Mouse (Mus musculus) intestine, embryonic 16.5 days (tissue): ENCODE results near the gene Csf3. TPM values are rescaled to one million over a fixed set of nuclear protein-coding genes. Genes with fewer than 3 reads are reported as not detected.
A peak's percentile ranks its signal among the peaks of the same experiment; 100 is the strongest.
"Not testable (repeated sequence)": the region's sequence is repeated elsewhere in the genome, so short reads cannot be mapped to it uniquely, and the experiment has no call there.

Experiments
- ATAC-seq: fragments of 200-750 bp; cut with Nextera tagmentation; 2 replicates; pipeline ENCODE4 v1.8.0; 2017; ENCODE audit warnings: moderate TSS enrichment, moderate library complexity
- H3K27ac ChIP-seq: fragments of 300-500 bp; sonication (generic); 2 replicates; pipeline ENCODE4 v1.5.1; 2014; ENCODE audit warnings: mild to moderate bottlenecking, low read length
- H3K27me3 ChIP-seq: fragments of 300-500 bp; sonication (generic); replicated peaks from 2 replicates; pipeline ENCODE4 v1.6.1; 2014; ENCODE audit warnings: low read length, control low read depth, mixed read lengths; ENCODE audit not compliant: control insufficient read depth, insufficient read depth
- H3K36me3 ChIP-seq: fragments of 300-500 bp; sonication (generic); 2 replicates; pipeline ENCODE4 v1.6.1; 2014; ENCODE audit warnings: low read length, control low read depth; ENCODE audit not compliant: control insufficient read depth, insufficient read depth
- H3K4me1 ChIP-seq: fragments of 300-500 bp; sonication (generic); 2 replicates; pipeline ENCODE4 v1.6.1; 2014; ENCODE audit warnings: low read length, control low read depth, mixed read lengths; ENCODE audit not compliant: control insufficient read depth, insufficient read depth
- H3K4me2 ChIP-seq: fragments of 300-500 bp; sonication (generic); 2 replicates; pipeline ENCODE4 v1.6.1; 2014; ENCODE audit warnings: low read depth, low read length, control low read depth
- H3K4me3 ChIP-seq: fragments of 300-500 bp; sonication (generic); 2 replicates; pipeline ENCODE4 v1.5.1; 2014; ENCODE audit warnings: mild to moderate bottlenecking, low read length
- H3K9ac ChIP-seq: fragments of 300-500 bp; sonication (generic); 2 replicates; pipeline ENCODE4 v1.6.1; 2014; ENCODE audit warnings: low read depth, low read length
- H3K9me3 ChIP-seq: fragments of 300-500 bp; sonication (generic); 2 replicates; pipeline ENCODE4 v1.6.1; 2016; ENCODE audit warnings: low read length, control low read depth; ENCODE audit not compliant: control insufficient read depth
- WGBS: fragments of 180-500 bp; shearing (Covaris S2); extraction: QIAGEN DNeasy Blood & Tissue Kit; methylation state at CpG from one replicate; pipeline ENCODE4 v1.1.7; 2014; 5-methylcytosine and 5-hydroxymethylcytosine counted together
- polyA plus RNA-seq: library from polyadenylated mRNA; unstranded; fragments of >200 nt; fragmentation: Nextera tagmentation; extraction: Ambion mirVana; gene quantifications from 2 replicates; pipeline ENCODE4 v1.2.1, GENCODE M21; 2015

Gene Csf3
- polyA plus RNA-seq, result 0.10 TPM in 1 of 2 replicates, not detected in the other

DNA sequence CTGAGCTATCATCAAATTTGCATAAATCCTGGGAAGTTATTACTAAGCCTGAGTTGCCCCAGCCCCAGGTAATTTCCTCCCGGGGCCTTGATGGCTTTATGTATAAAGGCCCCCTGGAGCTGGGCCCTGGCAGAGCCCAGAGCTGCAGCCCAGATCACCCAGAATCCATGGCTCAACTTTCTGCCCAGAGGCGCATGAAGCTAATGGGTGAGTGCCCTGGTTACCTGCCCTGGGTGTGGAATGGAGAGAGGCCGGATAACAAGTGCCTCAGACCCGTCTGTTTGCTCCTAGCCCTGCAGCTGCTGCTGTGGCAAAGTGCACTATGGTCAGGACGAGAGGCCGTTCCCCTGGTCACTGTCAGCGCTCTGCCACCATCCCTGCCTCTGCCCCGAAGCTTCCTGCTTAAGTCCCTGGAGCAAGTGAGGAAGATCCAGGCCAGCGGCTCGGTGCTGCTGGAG is at the start of gene Csf3:
Gene Csf3 (plus strand): TSS at position 51 of the 458 bp plus-strand sequence.
- WGBS, result 47% methylated on average over 10 of the region's 10 CpGs
- no peak within 1 kb of the TSS for H3K4me2 ChIP-seq
- no peak within 1 kb of the TSS; the same call in 1 of the 2 replicates for H3K9ac ChIP-seq
- no peaks in the 10 kb centered on the region for H3K4me1 ChIP-seq
- no peak for ATAC-seq
- 0 out of 2 replicates have a peak, but pooled peaks cover 4% of the 10 kb centered on the region for H3K36me3 ChIP-seq
- no peak within 1 kb of the TSS for H3K4me3 ChIP-seq
- H3K9me3 ChIP-seq, result no peaks in the 10 kb centered on the region
- H3K27ac ChIP-seq, result no peak within 1 kb of the TSS
- H3K27me3 ChIP-seq, result no peaks in the 10 kb centered on the region

DNA sequence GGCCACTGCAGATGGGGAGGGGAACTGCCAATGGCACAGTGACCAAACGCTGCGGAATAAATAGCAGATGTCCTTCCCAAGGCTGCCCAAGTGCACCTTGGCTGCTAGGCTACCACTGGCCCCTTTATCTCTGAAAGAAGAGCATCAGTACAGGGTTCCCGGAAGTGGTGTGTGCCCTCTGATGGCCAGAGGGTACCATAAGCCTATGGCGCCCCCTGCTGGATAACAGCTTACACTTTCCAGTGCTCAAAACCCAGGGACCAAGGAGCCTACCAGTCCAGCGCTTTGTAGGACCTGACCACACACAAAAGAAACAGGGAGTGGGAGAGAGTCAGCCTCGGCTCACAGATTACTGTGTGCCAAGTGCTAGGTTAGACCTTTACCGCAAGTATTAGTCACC is 46.0 kb upstream of the Csf3 start:
- peak; percentile 42 for ATAC-seq

DNA sequence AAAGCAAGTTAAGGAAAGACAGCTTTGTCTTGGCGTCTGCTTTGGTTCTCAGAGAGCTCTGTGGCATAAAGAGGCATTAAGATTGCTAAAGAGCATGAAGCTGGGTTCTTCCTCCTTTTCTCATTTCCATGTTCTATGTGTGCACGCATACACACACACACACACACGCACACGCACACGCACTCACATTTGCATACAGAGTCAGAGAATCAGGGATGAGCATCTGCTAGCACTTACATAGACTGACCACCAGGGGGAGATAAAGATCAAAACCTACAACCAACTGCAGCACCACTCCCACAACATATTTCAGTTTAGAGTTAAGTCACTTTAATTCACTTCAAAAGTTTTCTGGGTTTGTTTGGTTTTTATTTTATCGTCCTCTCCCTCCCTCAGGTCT is 40.5 kb upstream of the Csf3 start:
- H3K4me3 ChIP-seq, result no peak overlapping the region
- H3K4me2 ChIP-seq, result no peak overlapping the region

More for the DNA sequence above, 46.0 kb upstream of the Csf3 start:
- H3K36me3 ChIP-seq, H3K4me3 ChIP-seq, H3K4me1 ChIP-seq, H3K9ac ChIP-seq, H3K27ac ChIP-seq, H3K4me2 ChIP-seq, H3K9me3 ChIP-seq, H3K27me3 ChIP-seq: not testable (repeated sequence)
- WGBS, result 13% methylated on average over 7 of the region's 7 CpGs

DNA sequence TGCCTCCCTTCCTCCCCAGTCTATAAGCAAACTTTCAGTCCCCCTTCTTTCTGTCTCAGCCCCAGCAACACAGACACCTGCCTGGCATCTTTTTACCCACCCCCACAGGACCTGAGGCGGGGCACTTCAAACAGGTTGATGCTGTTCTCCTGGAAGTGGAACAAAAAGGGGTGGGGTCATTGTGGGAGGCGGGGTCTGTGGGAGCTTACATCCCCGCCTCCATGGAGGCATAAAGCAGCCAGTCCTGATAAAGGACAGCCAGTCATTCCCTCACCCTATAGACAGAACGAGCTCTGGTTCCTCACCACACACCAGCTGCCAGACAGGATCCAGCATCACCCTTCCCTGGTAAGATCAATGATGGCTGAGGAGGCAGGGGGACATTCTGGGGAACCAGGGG is 37.0 kb upstream of the Csf3 start, which contains the start of gene Gsdma:
Gene Gsdma (plus strand): TSS at position 261 of the 400 bp plus-strand sequence.
- 20% methylated on average over 4 of the region's 4 CpGs for WGBS
- no peak for ATAC-seq

More for the DNA sequence above, 40.5 kb upstream of the Csf3 start:
- H3K4me1 ChIP-seq, result no peaks in the 10 kb centered on the region
- H3K9ac ChIP-seq, result no peak overlapping the region
- 7% methylated on average over 6 of the region's 6 CpGs for WGBS
- H3K27me3 ChIP-seq, result no peaks in the 10 kb centered on the region
- H3K36me3 ChIP-seq, result no peaks in the 10 kb centered on the region
- no peaks in the 10 kb centered on the region for H3K9me3 ChIP-seq
- H3K27ac ChIP-seq, result no peak overlapping the region
- ATAC-seq, result peak; percentile 46; the same call in 1 of the 2 replicates

DNA sequence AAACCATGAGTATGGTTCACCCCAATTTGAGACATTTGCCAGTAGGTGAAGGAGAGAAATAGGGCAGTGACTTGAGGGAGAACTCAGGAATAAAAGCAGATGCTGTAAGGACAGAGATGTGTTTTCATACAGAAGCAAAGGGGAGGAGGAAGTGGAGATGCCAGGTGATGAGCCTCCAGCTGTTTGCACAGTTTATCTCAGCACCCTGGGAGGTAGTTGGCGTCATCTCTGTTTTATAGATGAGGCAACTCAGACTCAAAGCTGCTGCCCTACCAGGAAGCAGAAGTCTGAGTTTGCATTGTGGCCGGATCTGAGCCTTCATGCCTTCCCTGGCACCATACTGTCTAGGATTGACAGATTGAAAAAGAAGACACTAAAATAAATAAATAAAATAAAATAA is 32.1 kb upstream of the Csf3 start:
- H3K9me3 ChIP-seq, result no peaks in the 10 kb centered on the region
- WGBS, result 35% methylated on average over 2 of the region's 2 CpGs
- no peaks in the 10 kb centered on the region for H3K36me3 ChIP-seq
- no peaks in the 10 kb centered on the region for H3K4me1 ChIP-seq
- no peak overlapping the region for H3K4me2 ChIP-seq
- no peak overlapping the region for H3K4me3 ChIP-seq
- H3K9ac ChIP-seq, result no peak overlapping the region
- no peak for ATAC-seq
- H3K27ac ChIP-seq, result no peak overlapping the region
- 0 out of 2 replicates have a peak, but pooled peaks cover 3% of the 10 kb centered on the region for H3K27me3 ChIP-seq

More for the DNA sequence above, 37.0 kb upstream of the Csf3 start, which contains the start of gene Gsdma:
- Histone ChIP-seq H3K27me3 (0 out of 2 replicates have a peak, but pooled peaks cover 3% of the 10 kb centered on the region), H3K9me3 (no peaks in the 10 kb centered on the region), H3K4me3 (no peak within 1 kb of the TSS), H3K4me2 (no peak within 1 kb of the TSS), H3K36me3 (no peaks in the 10 kb centered on the region), H3K27ac (no peak within 1 kb of the TSS), H3K4me1 (no peaks in the 10 kb centered on the region), H3K9ac (no peak within 1 kb of the TSS)

DNA sequence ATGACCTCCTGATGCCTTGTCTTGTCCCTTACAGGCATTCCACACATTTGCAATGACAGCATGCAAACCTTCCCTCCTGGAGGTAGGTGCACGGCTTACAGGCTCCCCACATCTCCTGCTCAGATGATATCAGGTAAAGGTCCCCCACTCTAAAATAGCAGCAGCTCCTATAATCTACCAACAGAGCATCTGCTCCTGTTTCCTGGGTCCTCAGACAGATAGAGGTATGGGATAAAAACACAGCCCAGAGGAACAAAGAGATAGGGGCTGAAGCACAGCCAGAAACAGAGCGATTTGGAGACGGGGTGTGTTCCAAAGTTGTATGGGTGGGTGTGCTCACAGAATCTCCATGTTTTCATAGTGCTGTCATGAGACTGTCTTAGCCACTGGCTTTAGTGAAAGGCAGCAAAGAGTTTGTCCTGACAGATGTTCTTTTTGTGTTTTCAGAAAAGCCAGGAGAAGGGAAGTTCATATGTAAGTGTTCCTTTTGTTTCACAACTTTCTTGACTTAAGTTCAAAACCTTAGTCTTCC is 29.7 kb upstream of the Csf3 start:
- H3K4me2 ChIP-seq, result no peak overlapping the region
- H3K36me3 ChIP-seq, result no peaks in the 10 kb centered on the region
- H3K27ac ChIP-seq, result no peak overlapping the region
- no peaks in the 10 kb centered on the region for H3K9me3 ChIP-seq
- 0 out of 2 replicates have a peak, but pooled peaks cover 3% of the 10 kb centered on the region for H3K27me3 ChIP-seq
- no peaks in the 10 kb centered on the region for H3K4me1 ChIP-seq
- no peak overlapping the region for H3K9ac ChIP-seq
- WGBS, result 68% methylated on average over 3 of the region's 3 CpGs
- no peak for ATAC-seq
- no peak overlapping the region for H3K4me3 ChIP-seq

DNA sequence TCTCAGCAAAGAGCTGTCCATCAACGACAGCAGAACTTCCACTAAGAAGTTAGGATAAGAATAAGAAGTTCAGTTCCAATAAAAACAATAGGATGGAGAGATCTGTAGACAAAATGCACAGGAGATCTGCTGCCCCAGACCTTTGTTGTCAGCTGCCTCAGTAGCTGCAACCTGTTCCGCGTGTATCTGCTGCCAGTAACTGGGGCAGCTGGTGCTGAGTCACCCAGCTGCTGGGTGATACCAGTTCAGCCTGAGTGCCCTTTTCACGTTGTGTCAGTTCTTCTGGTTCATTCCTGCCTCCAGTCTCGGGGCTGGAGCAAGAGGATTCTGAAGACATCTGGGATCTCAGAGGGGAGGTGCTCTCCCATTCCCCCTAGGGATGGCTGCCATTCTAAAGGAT is 29.2 kb upstream of the Csf3 start:
- no peak overlapping the region for H3K27ac ChIP-seq
- WGBS, result 63% methylated on average over 5 of the region's 5 CpGs
- H3K27me3 ChIP-seq, result no peaks in the 10 kb centered on the region
- H3K4me2 ChIP-seq, result no peak overlapping the region
- no peak overlapping the region for H3K4me3 ChIP-seq
- H3K4me1 ChIP-seq, result no peaks in the 10 kb centered on the region
- no peaks in the 10 kb centered on the region for H3K36me3 ChIP-seq
- no peak overlapping the region for H3K9ac ChIP-seq
- H3K9me3 ChIP-seq, result no peaks in the 10 kb centered on the region
- ATAC-seq, result no peak

DNA sequence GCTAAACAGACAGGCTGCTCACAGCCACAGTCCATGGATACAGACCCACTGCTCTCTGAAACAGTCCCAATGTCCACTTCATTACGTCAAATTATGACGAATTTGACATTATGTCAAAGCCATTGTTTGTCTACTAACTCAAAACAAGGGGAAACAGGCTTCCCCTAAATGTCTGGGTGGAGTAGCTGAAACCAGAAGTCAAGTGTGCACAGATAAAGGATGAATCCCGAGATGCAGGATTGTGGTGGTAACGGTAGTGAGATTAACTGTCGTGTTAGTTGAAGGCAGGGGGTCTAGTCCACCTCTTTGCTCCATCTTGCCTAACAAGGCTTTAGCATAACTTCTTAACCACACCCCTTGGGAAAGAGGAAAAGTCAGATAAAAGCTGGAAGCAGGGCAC is 28.6 kb upstream of the Csf3 start:
- Histone ChIP-seq H3K4me3 (no peak overlapping the region), H3K9ac (no peak overlapping the region), H3K4me1 (no peaks in the 10 kb centered on the region), H3K36me3 (no peaks in the 10 kb centered on the region), H3K27ac (no peak overlapping the region), H3K27me3 (no peaks in the 10 kb centered on the region), H3K4me2 (no peak overlapping the region), H3K9me3 (no peaks in the 10 kb centered on the region)
- ATAC-seq, result no peak
- 79% methylated on average over 5 of the region's 5 CpGs for WGBS

DNA sequence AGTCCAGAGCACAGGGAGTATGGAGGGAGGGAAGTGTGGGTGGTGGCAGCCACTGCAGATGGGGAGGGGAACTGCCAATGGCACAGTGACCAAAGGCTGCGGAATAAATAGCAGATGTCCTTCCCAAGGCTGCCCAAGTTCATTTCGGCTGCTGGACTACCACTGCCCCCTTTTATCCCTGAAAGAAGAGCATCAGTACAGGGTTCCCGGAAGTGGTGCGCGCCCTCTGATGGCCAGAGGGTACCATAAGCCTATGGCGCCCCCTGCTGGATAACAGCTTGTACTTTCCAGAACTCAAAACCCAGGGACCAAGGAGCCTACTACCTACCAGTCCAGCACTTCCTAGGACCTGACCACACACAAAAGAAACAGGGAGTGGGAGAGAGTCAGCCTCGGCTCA is 27.9 kb upstream of the Csf3 start:
- ATAC-seq, result peak; percentile 67
- not testable (repeated sequence) for H3K4me2 ChIP-seq, H3K9ac ChIP-seq, H3K36me3 ChIP-seq, H3K27ac ChIP-seq, H3K4me3 ChIP-seq, H3K27me3 ChIP-seq, H3K9me3 ChIP-seq, H3K4me1 ChIP-seq
- WGBS, result 2% methylated on average over 6 of the region's 7 CpGs
